Mouse (Mus musculus) liver, embryonic 15.5 days (tissue): ENCODE data around the gene Nub1. TPM values are rescaled to one million over a fixed set of nuclear protein-coding genes. Genes with fewer than 3 reads are reported as not detected.

ENCODE experiments used
- ATAC-seq: fragments of 200-750 bp; cut with Nextera tagmentation; 2 replicates; pipeline ENCODE4 v1.8.0; 2017; ENCODE audit warnings: moderate number of reproducible peaks, mild to moderate bottlenecking, moderate library complexity; ENCODE audit not compliant: insufficient read depth
- H3K27ac ChIP-seq: fragments of 300-500 bp; sonication (generic); replicated peaks from 2 replicates; pipeline ENCODE4 v1.5.1; 2015; ENCODE audit warnings: mild to moderate bottlenecking, inconsistent platforms
- H3K27me3 ChIP-seq: fragments of 300-500 bp; sonication (generic); 2 replicates; pipeline ENCODE4 v1.6.1; 2015; ENCODE audit warnings: mild to moderate bottlenecking, inconsistent platforms
- H3K36me3 ChIP-seq: fragments of 300-500 bp; sonication (generic); replicated peaks from 2 replicates; pipeline ENCODE4 v1.6.1; 2015; ENCODE audit warnings: moderate library complexity, mild to moderate bottlenecking, inconsistent platforms
- H3K4me1 ChIP-seq: fragments of 300-500 bp; sonication (generic); replicated peaks from 2 replicates; pipeline ENCODE4 v1.6.1; 2015; ENCODE audit warnings: inconsistent platforms
- H3K4me2 ChIP-seq: fragments of 300-500 bp; sonication (generic); 2 replicates; pipeline ENCODE4 v1.6.1; 2015; ENCODE audit warnings: moderate library complexity, mild to moderate bottlenecking, inconsistent platforms
- H3K4me3 ChIP-seq: fragments of 300-500 bp; sonication (generic); replicated peaks from 2 replicates; pipeline ENCODE4 v1.5.1; 2015; ENCODE audit warnings: mild to moderate bottlenecking, inconsistent platforms
- H3K9ac ChIP-seq: fragments of 300-500 bp; sonication (generic); 2 replicates; pipeline ENCODE4 v1.6.1; 2015; ENCODE audit warnings: moderate library complexity, mild to moderate bottlenecking, inconsistent platforms
- H3K9me3 ChIP-seq: fragments of 300-500 bp; sonication (generic); replicated peaks from 2 replicates; pipeline ENCODE4 v1.6.1; 2016; ENCODE audit warnings: inconsistent platforms
- WGBS: fragments of 180-500 bp; shearing (Covaris S2); methylation state at CpG from one replicate; pipeline ENCODE4 v1.1.7; 2015; ENCODE audit warnings: mixed read lengths; ENCODE audit not compliant: insufficient replicate concordance; 5-methylcytosine and 5-hydroxymethylcytosine counted together
- polyA plus RNA-seq: library from polyadenylated mRNA; unstranded; fragments of >200 nt; fragmentation: Nextera tagmentation; extraction: Ambion mirVana; gene quantifications from 2 replicates; pipeline ENCODE4 v1.2.1, GENCODE M21; 2015

Nub1 gene
- polyA plus RNA-seq, 1 experiment from 2014 or later, result 12.4 TPM

DNA sequence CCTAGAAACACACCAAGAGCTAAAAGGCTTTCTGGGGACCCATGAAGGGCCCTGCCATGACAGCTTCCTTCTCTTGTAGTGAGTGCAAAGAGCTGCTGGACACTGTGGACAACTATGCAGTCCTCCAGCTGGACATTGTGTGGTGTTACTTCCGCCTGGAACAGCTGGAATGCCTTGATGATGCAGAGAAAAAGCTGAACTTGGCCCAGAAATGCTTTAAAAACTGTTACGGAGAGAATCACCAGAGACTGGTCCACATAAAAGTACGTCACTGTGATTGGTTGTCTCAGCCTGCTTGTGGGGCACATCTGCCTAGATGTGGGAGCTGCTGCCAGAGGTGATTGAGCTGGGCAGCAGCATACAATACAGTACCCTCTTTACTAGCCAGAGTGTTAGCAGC lies 15.9 kb downstream of the Nub1 start:
- Histone ChIP-seq H3K9me3 (no peaks in the 10 kb centered on the region), H3K4me2 (no peak overlapping the region), H3K27me3 (no peaks in the 10 kb centered on the region), H3K27ac (no peak overlapping the region), H3K4me3 (no peak overlapping the region), H3K36me3 (peaks cover 94% of the 10 kb centered on the region), H3K4me1 (no peaks in the 10 kb centered on the region), H3K9ac (no peak overlapping the region)
- ATAC-seq, result no peak
- 70% methylated on average over 3 of the region's 3 CpGs for WGBS

DNA sequence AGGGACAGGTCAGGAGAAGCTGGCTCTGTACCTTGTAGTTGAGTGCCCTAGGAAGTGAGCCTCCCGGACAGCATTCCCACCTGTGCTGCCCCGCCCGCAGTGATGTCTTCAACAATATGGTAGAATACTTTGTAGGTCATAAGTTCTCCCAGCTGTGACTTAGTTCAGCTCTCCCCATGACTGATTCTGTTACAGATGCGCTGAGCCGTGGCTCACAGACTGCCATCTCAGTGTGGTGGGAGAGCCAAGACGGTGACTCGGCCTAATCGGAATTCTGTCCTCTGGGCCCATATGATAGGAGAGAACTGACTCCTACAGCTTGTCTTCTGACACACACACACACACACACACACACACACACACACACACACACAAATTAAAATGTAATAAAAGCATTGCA lies 19.3 kb downstream of the Nub1 start:
- H3K27me3 ChIP-seq, result no peaks in the 10 kb centered on the region
- WGBS, result 89% methylated on average over 8 of the region's 8 CpGs

DNA sequence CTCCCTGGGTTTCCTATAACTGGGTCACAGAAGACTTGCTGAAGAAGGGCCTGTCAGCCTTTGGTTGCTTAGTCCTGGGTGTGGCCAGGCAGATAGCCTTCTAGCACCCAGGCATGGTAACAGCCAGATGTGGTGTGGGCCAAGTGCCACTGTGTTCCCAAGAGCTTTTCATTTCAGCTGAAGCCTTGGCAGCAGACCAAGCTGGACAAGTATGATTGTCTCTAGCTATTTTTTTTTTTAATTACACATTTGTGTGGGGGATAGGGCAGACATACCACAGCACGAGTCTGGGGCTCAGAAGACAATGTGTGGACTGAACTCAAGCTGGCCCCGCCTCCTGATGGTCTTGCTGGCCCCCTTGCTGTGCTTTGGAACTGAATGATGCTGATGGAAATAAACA lies 24.6 kb downstream of the Nub1 start:
- H3K36me3 ChIP-seq, result peaks cover 65% of the 10 kb centered on the region
- no peaks in the 10 kb centered on the region; the same call in 1 of the 2 replicates for H3K4me1 ChIP-seq
- no peaks in the 10 kb centered on the region for H3K9me3 ChIP-seq
- H3K4me3 ChIP-seq, result no peak overlapping the region
- H3K4me2 ChIP-seq, result no peak overlapping the region
- 76% methylated on average over 2 of the region's 2 CpGs for WGBS
- ATAC-seq, result no peak
- H3K9ac ChIP-seq, result no peak overlapping the region
- H3K27ac ChIP-seq, result no peak overlapping the region
- H3K27me3 ChIP-seq, result no peaks in the 10 kb centered on the region

More for the DNA sequence above, 19.3 kb downstream of the Nub1 start:
- Histone ChIP-seq H3K4me1 (no peaks in the 10 kb centered on the region), H3K27ac (no peak overlapping the region), H3K4me3 (no peak overlapping the region), H3K36me3 (peaks cover 96% of the 10 kb centered on the region), H3K4me2 (no peak overlapping the region), H3K9me3 (no peaks in the 10 kb centered on the region), H3K9ac (no peak overlapping the region)
- ATAC-seq, result no peak

DNA sequence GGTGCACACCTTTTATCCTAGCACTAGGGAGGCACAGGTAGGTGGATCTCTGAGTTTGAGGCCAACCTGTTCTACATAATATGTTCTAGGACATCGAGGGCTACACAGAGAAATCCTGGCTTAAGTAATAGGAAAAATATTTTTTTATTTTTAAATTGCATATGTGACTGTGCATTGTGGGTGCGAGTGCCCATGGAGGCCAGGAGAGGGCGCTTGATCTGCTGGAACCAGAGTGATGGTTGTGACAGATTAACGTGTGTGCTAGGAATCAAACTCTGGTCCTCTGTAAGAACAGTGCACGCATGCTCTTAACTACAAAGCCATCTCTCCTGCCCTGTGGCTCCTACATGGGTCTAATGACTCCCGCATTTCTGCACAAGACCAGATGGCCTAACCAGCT lies 26.3 kb downstream of the Nub1 start:
- Histone ChIP-seq H3K9me3 (no peaks in the 10 kb centered on the region), H3K4me1 (no peaks in the 10 kb centered on the region; the same call in 1 of the 2 replicates), H3K4me3 (no peak overlapping the region), H3K4me2 (no peak overlapping the region), H3K27me3 (no peaks in the 10 kb centered on the region), H3K27ac (no peak overlapping the region), H3K36me3 (peaks cover 48% of the 10 kb centered on the region), H3K9ac (no peak overlapping the region)
- no peak for ATAC-seq
- 78% methylated on average over 6 of the region's 6 CpGs for WGBS

DNA sequence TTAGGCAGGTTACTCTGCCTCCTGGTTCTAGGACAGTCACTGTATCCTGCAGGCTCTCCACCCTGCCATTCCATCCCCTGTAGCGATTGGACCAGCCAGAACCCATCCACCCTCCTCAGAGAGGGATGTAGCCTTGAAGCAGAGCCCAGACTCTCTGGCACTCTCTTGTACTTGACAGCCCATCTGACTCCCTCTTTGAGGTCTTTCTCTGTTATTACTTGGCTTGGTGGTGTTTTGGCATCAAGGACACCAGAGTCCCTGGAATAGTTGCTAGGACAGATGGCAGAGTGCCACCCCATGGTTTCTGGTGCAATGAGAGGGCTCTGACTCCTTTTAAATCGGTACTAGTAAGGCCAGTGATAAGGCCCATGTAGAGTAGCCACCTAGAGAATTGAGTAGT lies 27.9 kb downstream of the Nub1 start:
- no peak for ATAC-seq
- Histone ChIP-seq H3K4me1 (peaks cover 9% of the 10 kb centered on the region), H3K9ac (no peak overlapping the region), H3K27me3 (no peaks in the 10 kb centered on the region), H3K4me2 (no peak overlapping the region), H3K9me3 (no peaks in the 10 kb centered on the region), H3K36me3 (peaks cover 32% of the 10 kb centered on the region), H3K27ac (no peak overlapping the region), H3K4me3 (no peak overlapping the region)
- WGBS, result 53% methylated on average over 2 of the region's 2 CpGs

DNA sequence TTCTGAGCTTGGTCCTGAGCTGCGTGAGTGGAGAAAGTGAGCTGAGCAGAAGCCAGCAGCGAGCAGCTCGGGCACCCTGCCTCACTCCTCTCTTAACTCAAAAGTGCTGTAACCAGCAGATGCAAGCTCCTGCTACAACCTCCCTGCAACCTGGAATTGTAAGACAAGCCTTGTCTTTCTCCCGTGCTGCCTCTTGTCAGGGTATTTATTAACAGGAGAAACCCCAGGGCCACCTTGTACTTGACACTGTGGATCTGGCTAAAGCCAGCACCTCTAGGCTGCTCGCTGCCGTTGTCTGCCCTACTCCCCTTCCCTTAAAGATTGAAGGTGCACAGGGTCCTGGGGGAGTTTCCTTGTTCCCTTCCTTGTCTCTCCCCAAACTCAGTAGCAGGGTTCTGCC lies 28.7 kb downstream of the Nub1 start:
- no peak overlapping the region for H3K27ac ChIP-seq
- peaks cover 10% of the 10 kb centered on the region for H3K4me1 ChIP-seq
- H3K27me3 ChIP-seq, result no peaks in the 10 kb centered on the region
- no peak overlapping the region for H3K4me3 ChIP-seq
- 72% methylated on average over 6 of the region's 6 CpGs for WGBS
- H3K9me3 ChIP-seq, result no peaks in the 10 kb centered on the region
- H3K9ac ChIP-seq, result no peak overlapping the region
- H3K36me3 ChIP-seq, result peaks cover 25% of the 10 kb centered on the region
- H3K4me2 ChIP-seq, result no peak overlapping the region
- ATAC-seq, result no peak

DNA sequence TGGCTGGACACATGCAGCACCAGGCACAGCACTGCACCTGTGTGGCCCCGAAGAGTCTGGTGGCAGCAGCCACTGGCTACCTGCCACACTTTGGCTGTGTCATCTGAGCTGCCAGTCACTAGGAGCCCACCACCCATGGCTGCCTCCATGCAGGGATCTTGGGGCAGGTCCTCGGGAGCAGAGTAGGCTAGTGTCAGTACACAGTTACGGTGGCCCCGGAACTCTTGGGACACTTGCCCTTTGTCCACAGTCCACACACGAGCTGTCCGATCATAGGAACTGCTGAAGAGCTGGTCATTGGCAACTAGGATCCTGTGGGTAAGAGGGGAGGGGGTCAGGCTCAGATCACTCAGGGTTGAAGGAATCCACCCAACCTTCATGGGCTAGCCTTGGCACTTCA lies 32.7 kb downstream of the Nub1 start:
- Histone ChIP-seq H3K4me1 (peaks cover 10% of the 10 kb centered on the region; the same call in 1 of the 2 replicates), H3K36me3 (no peaks in the 10 kb centered on the region), H3K27me3 (no peaks in the 10 kb centered on the region), H3K4me3 (no peak overlapping the region), H3K9ac (no peak overlapping the region), H3K4me2 (no peak overlapping the region), H3K27ac (no peak overlapping the region), H3K9me3 (no peaks in the 10 kb centered on the region)
- no peak for ATAC-seq
- 76% methylated on average over 6 of the region's 6 CpGs for WGBS

DNA sequence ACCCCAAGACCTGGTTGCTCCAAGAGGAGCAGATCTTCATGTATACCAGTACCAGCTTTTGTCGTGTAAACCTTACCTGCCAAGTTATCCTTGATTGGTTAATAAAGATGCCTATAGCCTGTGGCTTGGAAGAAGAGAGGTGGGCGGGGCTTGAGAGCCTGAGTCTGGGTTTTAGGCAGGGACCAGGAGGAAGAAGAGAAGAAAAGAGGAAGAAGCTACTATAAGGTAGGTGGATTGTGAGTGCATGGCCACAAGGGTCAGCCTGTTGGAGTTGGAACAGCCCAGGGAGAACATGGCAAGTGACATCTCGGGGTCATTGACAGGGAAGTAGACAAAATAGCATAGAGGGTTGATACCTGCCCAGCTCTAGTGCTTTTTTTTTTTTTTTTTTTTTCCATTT lies 34.5 kb downstream of the Nub1 start:
- no peak overlapping the region for H3K9ac ChIP-seq
- H3K4me2 ChIP-seq, result no peak overlapping the region
- H3K4me1 ChIP-seq, result peaks cover 10% of the 10 kb centered on the region; the same call in 1 of the 2 replicates
- ATAC-seq, result no peak
- no peaks in the 10 kb centered on the region for H3K36me3 ChIP-seq
- WGBS, result 56% methylated on average over 3 of the region's 3 CpGs
- no peak overlapping the region for H3K27ac ChIP-seq
- H3K27me3 ChIP-seq, result no peaks in the 10 kb centered on the region
- H3K9me3 ChIP-seq, result no peaks in the 10 kb centered on the region
- no peak overlapping the region for H3K4me3 ChIP-seq

DNA sequence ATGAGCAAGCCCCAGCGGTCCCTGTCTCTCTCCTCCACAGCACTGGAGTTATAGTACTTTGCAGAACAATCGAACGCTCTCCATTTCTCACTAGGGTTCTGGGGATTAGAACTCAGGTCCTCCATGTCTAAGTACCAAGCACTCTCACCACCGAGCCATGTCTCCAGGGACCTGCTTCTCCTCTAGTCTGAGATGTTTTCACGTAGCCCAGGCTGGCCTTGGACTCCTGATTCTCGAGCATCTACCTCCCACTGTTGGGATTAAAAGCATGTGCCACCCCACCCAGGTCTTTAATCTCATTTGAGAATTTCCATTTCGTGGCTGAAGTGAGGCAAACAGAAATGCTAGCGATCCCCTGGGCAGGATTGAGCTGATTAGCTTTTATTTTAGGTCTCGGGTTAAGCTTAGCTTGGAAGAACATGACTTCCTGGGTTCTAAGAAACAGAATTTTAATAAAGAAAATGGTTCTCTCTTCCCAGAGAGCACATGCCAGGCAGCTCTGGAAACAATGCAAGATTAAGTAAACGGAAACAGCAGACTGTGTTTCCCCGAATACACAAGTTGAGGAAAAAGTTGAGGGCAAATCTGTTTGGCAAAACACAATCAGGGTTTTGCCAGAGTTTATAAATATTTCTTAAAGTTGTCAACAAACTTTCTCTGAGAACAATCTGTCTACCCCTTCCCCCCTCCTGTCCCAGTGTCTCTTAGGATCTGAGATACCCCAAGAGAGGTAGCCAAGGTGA lies 38.4 kb downstream of the Nub1 start:
- Histone ChIP-seq H3K36me3 (no peaks in the 10 kb centered on the region), H3K9ac (no peak overlapping the region), H3K27ac (no peak overlapping the region), H3K4me1 (no peaks in the 10 kb centered on the region), H3K9me3 (no peaks in the 10 kb centered on the region), H3K27me3 (peaks cover 11% of the 10 kb centered on the region), H3K4me2 (no peak overlapping the region), H3K4me3 (no peak overlapping the region)
- ATAC-seq, result no peak
- 60% methylated on average over 11 of the region's 11 CpGs for WGBS

DNA sequence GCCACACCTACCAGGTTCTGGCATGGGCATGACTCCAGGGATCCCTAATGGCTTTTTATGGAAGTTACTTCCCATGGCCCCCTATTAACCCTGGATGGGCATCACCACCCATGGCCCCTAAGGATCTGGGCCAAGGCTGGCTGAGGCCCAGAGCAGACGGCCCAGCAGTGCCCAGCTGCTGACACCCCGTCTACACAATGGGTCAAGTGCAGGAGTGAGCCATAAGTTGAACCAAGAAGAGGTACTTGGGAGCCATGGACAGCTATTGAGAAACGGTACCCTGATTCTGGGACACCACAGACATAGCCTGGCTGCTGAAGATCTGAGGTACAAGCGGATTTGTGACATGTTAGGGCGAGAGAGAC lies 38.9 kb downstream of the Nub1 start:
- Histone ChIP-seq H3K9me3 (no peaks in the 10 kb centered on the region), H3K4me3 (no peak overlapping the region), H3K4me1 (no peaks in the 10 kb centered on the region), H3K9ac (no peak overlapping the region), H3K27ac (no peak overlapping the region), H3K27me3 (peaks cover 15% of the 10 kb centered on the region), H3K36me3 (no peaks in the 10 kb centered on the region), H3K4me2 (no peak overlapping the region)
- ATAC-seq, result no peak
- WGBS, result 61% methylated on average over 5 of the region's 5 CpGs

DNA sequence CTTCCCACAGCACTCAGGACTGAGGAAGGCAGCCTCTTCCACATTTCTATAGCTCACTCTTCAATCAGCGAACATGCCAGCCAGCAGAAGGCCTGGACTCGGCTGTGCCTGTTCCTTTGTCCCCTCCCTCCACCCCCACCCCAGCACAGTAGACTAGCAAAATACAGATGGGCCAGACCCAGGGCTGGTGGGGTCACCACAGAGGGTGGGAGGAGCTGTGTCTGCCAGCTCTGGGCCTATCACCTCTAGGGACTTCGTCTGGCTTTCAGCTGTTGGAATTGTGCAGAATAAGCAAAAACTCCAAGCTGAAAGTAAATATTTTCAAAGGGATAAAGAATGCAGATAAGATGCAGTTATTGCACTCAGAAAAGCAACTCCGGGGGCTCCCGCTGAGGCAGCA lies 39.5 kb downstream of the Nub1 start:
- no peaks in the 10 kb centered on the region; the same call in 1 of the 2 replicates for H3K4me1 ChIP-seq
- WGBS, result 58% methylated on average over 5 of the region's 5 CpGs
- H3K27me3 ChIP-seq, result peaks cover 20% of the 10 kb centered on the region
- H3K4me3 ChIP-seq, result no peak overlapping the region
- no peak overlapping the region for H3K27ac ChIP-seq
- no peak for ATAC-seq
- no peak overlapping the region for H3K9ac ChIP-seq
- no peak overlapping the region for H3K4me2 ChIP-seq
- H3K9me3 ChIP-seq, result no peaks in the 10 kb centered on the region
- H3K36me3 ChIP-seq, result no peaks in the 10 kb centered on the region

DNA sequence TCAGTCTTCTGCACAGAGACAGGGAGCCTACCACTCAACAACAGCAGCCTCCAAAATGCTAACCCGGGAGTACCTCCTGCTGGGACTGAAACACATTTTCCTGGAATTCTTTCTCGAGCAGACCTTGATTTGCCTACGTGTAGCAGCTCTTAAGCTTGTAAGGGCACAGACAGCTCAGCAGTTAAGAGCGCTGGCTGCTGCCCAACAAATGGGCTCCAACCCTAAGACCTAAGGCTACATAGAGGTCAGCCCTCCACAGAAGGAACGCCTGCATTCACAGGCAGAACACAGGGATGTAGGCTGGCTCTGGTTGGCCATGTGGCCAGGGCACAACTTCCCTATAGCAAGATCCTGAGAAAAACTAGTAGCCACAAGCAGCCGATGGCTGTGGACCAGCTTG lies 40.6 kb downstream of the Nub1 start:
- peaks cover 31% of the 10 kb centered on the region for H3K27me3 ChIP-seq
- 60% methylated on average over 6 of the region's 6 CpGs for WGBS
- H3K27ac ChIP-seq, result no peak overlapping the region

More for the DNA sequence above, 40.6 kb downstream of the Nub1 start:
- no peak overlapping the region for H3K9ac ChIP-seq
- H3K4me3 ChIP-seq, result no peak overlapping the region
- H3K4me1 ChIP-seq, result peaks cover 6% of the 10 kb centered on the region; the same call in 1 of the 2 replicates
- H3K36me3 ChIP-seq, result no peaks in the 10 kb centered on the region
- no peak for ATAC-seq
- no peak overlapping the region for H3K4me2 ChIP-seq
- H3K9me3 ChIP-seq, result no peaks in the 10 kb centered on the region
